Mouse (Mus musculus) liver, embryonic 11.5 days (tissue): ENCODE measurements around the gene Rtp4. TPM values are rescaled to one million over a fixed set of nuclear protein-coding genes. Genes with fewer than 3 reads are reported as not detected.

Experiments used
- ATAC-seq: fragments of 200-750 bp; cut with Nextera tagmentation; replicated peaks from 2 replicates; pipeline ENCODE4 v1.8.0; 2017; ENCODE audit warnings: moderate number of reproducible peaks, mild to moderate bottlenecking, moderate TSS enrichment, moderate library complexity; ENCODE audit not compliant: low FRiP score
- DNase-seq: peaks from one replicate; pipeline ENCODE4 v3.0.0-alpha.2; 2017; ENCODE audit warnings: low spot score
- H3K27ac ChIP-seq: fragments of 300-500 bp; sonication (generic); 2 replicates; pipeline ENCODE4 v1.5.1; 2014; ENCODE audit warnings: mild to moderate bottlenecking, low read depth, low read length, control low read depth
- H3K27me3 ChIP-seq: fragments of 300-500 bp; sonication (generic); replicated peaks from 2 replicates; pipeline ENCODE4 v1.6.1; 2014; ENCODE audit warnings: low read length, mixed read lengths; ENCODE audit not compliant: control insufficient read depth, insufficient read depth
- H3K36me3 ChIP-seq: fragments of 300-500 bp; sonication (generic); 2 replicates; pipeline ENCODE4 v1.6.1; 2014; ENCODE audit warnings: mild to moderate bottlenecking, low read length, moderate library complexity, mixed read lengths; ENCODE audit not compliant: control insufficient read depth, insufficient read depth
- H3K4me1 ChIP-seq: fragments of 300-500 bp; sonication (generic); replicated peaks from 2 replicates; pipeline ENCODE4 v1.6.1; 2014; ENCODE audit warnings: low read length, mixed read lengths; ENCODE audit not compliant: control insufficient read depth, insufficient read depth
- H3K4me2 ChIP-seq: fragments of 300-500 bp; sonication (generic); 2 replicates; pipeline ENCODE4 v1.6.1; 2014; ENCODE audit warnings: mild to moderate bottlenecking, control low read depth, moderate library complexity
- H3K4me3 ChIP-seq: fragments of 300-500 bp; sonication (generic); 2 replicates; pipeline ENCODE4 v1.5.1; 2014; ENCODE audit warnings: low read depth, low read length, control low read depth
- H3K9ac ChIP-seq: fragments of 300-500 bp; sonication (generic); 2 replicates; pipeline ENCODE4 v1.6.1; 2014; ENCODE audit warnings: low read depth, low read length, control low read depth
- H3K9me3 ChIP-seq: fragments of 300-500 bp; sonication (generic); 2 replicates; pipeline ENCODE4 v1.6.1; 2016; ENCODE audit warnings: low read length, inconsistent platforms, mixed read lengths; ENCODE audit not compliant: control insufficient read depth
- WGBS: fragments of 180-500 bp; shearing (Covaris S2); extraction: QIAGEN DNeasy Blood & Tissue Kit; methylation state at CpG from one replicate; pipeline ENCODE4 v1.1.7; 2014; 5-methylcytosine and 5-hydroxymethylcytosine counted together
- polyA plus RNA-seq: library from polyadenylated mRNA; unstranded; fragments of >200 nt; fragmentation: Nextera tagmentation; extraction: Ambion mirVana; gene quantifications from 2 replicates; pipeline ENCODE4 v1.2.1, GENCODE M21; 2014

Rtp4 gene
- polyA plus RNA-seq, 1 experiment from 2014 or later: 4.6 TPM

DNA sequence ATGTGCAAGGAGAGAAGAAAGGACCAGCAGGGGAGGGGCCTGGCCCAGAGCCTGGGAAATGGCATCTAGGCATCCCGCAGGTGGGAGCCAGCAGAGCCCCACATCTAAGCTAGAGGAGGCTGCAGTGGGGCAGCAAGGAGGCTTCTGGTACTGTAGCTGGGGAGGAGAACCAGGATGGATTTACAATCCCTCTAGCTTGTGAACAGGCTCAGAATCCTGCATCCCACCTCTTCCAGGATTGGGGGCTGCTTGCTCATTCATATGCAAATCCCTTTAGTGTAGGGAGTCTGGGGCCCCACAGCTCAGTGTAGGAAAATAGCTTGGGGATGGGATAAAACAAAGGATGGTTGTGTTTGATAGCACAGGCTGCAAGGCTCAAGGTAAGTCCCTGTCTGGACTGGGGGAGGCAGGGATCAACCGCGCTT is 15.8 kb upstream of the Rtp4 start:
- H3K4me1 ChIP-seq: peaks cover 45% of the 10 kb centered on the region
- WGBS: 62% methylated on average over 3 of the region's 3 CpGs
- no peak overlapping the region for H3K4me2 ChIP-seq
- H3K36me3 ChIP-seq: no peaks in the 10 kb centered on the region
- H3K9ac ChIP-seq: no peak overlapping the region
- no peak overlapping the region for H3K27ac ChIP-seq
- no peaks in the 10 kb centered on the region for H3K9me3 ChIP-seq
- H3K27me3 ChIP-seq: no peaks in the 10 kb centered on the region
- no peak overlapping the region for H3K4me3 ChIP-seq
- no peak for DNase-seq
- ATAC-seq: no peak

DNA sequence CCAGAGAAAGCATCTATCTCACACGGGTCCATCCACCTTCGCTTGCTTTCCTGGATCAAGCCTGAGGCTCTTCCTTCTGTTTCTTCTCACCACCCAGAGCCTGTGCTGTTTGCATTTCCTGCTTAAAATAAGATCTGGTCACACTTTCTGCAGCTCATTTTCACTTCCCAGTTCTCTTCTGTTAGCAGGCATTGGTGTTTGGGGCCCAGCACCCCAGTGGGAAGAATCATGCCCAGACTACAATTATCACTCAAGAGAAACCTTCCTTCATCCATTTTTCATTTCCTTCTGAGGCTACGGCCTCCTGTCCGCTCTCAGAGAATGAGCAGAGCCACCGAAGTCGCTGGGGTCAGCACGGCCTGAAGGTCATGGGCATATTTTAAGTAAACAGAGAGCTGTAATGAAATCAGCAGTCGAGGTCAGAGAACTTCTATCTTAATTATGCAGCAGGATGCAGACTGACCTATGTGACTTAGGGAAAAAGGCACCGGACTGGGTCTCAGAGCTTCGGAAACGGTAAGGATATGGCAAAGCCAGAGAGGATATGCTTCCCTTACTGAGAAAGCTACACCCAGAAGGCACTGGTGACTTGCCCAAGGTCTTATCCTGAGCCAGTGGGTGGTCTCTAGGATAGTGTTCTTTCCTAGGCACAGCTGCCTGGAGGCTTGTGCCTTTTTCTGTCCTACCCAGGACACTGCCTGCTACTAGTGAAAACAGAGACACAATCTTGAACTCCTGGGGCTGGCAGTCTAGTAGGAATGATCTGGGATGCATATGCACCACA is 14.0 kb upstream of the Rtp4 start:
- Histone ChIP-seq H3K4me1 (peaks cover 28% of the 10 kb centered on the region), H3K9me3 (no peaks in the 10 kb centered on the region), H3K27me3 (no peaks in the 10 kb centered on the region), H3K36me3 (no peaks in the 10 kb centered on the region), H3K4me3 (no peak overlapping the region), H3K4me2 (no peak overlapping the region), H3K27ac (peak overlapping the region; percentile 55), H3K9ac (no peak overlapping the region)
- ATAC-seq (peak; percentile 27; the same call in 1 of the 2 replicates), DNase-seq (no peak)
- 31% methylated on average over 11 of the region's 11 CpGs for WGBS

DNA sequence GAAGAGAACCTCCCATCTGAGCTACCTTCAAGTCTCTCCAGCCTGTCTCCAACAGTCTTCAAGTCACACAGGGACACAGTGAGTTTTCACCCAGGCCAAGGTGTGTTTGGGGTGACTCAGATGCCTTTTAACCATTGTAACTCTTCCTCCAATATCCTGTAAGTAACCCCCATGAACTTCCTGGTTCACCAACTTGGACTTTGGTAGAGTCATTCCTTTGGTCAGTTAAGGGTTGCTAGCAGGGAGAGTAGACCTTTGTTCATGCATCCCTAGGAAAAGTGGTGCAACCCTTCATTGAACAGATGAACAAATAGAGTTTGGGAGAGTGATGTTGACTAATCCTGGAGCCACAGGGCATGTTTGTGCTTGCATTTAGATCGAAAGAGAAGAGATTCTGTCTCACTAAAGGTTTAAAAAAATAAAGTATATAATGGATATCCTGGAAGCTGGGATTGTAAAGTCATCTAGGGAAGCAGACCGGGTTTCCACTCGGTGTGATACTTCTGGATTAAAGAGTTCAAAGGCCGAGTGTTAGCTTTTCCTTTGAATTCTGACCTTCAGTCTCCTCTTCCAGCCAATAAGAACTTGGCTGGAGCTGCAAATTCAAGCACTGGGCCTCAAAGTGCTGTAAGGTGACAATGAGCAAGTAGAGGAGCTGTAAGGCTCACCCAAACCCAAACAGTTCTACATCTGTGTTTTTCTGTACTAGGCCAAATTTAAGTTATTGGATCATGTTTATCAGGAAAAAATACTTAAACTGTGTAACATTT is 8.7 kb upstream of the Rtp4 start:
- H3K4me2 ChIP-seq: no peak overlapping the region
- no peaks in the 10 kb centered on the region for H3K27me3 ChIP-seq
- peaks cover 1% of the 10 kb centered on the region; the same call in 1 of the 2 replicates for H3K4me1 ChIP-seq
- H3K9ac ChIP-seq: no peak overlapping the region
- 63% methylated on average over 4 of the region's 4 CpGs for WGBS
- 0 out of 2 replicates have a peak, but pooled peaks cover 3% of the 10 kb centered on the region for H3K36me3 ChIP-seq
- peak overlapping the region; percentile 53; the same call in 1 of the 2 replicates for H3K27ac ChIP-seq
- no peak for DNase-seq
- peak; percentile 57 for ATAC-seq
- H3K4me3 ChIP-seq: no peak overlapping the region
- H3K9me3 ChIP-seq: no peaks in the 10 kb centered on the region

DNA sequence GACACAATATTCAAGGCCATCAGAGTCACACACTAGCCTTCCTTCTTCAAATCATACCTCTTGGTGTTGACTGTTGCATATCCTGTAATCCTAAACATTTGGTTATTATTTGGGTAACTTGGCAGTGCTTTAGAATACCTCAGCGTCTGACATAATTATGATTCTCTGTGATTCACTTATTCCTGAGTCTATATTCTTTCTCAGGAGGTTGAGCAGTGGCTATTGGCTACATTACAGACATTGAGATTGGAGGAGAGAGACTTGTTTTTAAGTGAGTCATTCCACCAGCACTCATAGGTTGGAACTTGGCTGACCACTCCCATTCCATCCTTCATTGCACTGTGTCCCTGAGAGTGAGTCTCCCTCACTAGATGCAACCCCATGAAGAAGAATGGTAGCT is 6.7 kb upstream of the Rtp4 start:
- Histone ChIP-seq H3K36me3 (peaks cover 3% of the 10 kb centered on the region; the same call in 1 of the 2 replicates), H3K27me3 (no peaks in the 10 kb centered on the region), H3K27ac (no peak overlapping the region), H3K4me2 (no peak overlapping the region), H3K4me3 (no peak overlapping the region), H3K9me3 (no peaks in the 10 kb centered on the region), H3K9ac (no peak overlapping the region), H3K4me1 (peaks cover 7% of the 10 kb centered on the region)
- no peak for ATAC-seq
- 85% methylated on average over 1 of the region's 1 CpGs for WGBS
- DNase-seq: no peak

DNA sequence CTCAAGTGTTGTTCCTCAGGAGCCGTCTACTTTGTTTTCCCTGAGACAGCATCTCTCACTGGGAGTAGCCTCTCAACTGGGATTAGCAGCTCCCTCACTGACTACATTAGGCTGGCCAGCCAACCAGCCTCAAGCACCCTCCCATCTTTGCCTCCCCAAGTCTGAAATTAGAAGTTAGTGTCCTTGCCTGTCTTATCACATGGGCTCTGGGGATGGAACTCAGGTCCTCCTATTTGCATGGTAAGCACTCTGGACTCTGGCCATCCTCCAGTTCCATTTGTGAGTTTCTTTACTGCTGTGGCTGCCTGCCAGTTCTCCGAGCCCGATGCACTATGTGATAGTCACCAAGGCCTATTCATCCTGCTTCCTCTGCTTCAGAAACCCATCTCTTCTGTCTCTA is 4.3 kb upstream of the Rtp4 start:
- H3K27ac ChIP-seq: no peak overlapping the region
- no peak for DNase-seq

DNA sequence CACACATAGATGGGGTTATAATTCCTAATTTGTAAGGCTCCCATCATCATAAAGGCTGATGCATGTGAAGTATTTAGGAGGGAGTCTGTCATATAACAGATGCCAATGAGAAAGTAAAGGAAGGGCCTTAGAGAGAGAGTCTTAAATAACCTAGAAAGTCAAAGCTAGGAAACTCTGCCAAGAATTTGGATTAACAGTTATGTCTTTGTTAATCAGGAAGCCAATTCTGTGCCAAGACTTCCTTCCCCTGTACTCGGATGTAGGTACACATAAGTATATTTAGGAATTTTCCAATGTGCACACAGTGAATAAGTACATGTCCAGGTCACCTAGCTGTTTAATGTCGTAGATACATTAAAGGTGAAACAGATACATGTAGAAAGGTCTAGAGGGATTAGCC is 3.5 kb upstream of the Rtp4 start:
- Histone ChIP-seq H3K4me3 (no peak overlapping the region), H3K4me1 (peaks cover 7% of the 10 kb centered on the region), H3K27me3 (0 out of 2 replicates have a peak, but pooled peaks cover 2% of the 10 kb centered on the region), H3K4me2 (no peak overlapping the region), H3K27ac (no peak overlapping the region), H3K36me3 (peaks cover 3% of the 10 kb centered on the region; the same call in 1 of the 2 replicates), H3K9me3 (no peaks in the 10 kb centered on the region), H3K9ac (no peak overlapping the region)
- WGBS: 76% methylated on average over 2 of the region's 2 CpGs
- ATAC-seq (no peak), DNase-seq (no peak)

More for the DNA sequence above, 4.3 kb upstream of the Rtp4 start:
- H3K4me1 ChIP-seq: peaks cover 7% of the 10 kb centered on the region
- no peak overlapping the region for H3K4me3 ChIP-seq
- 0 out of 2 replicates have a peak, but pooled peaks cover 2% of the 10 kb centered on the region for H3K27me3 ChIP-seq
- no peaks in the 10 kb centered on the region for H3K9me3 ChIP-seq
- peaks cover 3% of the 10 kb centered on the region; the same call in 1 of the 2 replicates for H3K36me3 ChIP-seq
- H3K4me2 ChIP-seq: no peak overlapping the region
- ATAC-seq: no peak
- WGBS: 72% methylated on average over 3 of the region's 3 CpGs
- H3K9ac ChIP-seq: no peak overlapping the region

DNA sequence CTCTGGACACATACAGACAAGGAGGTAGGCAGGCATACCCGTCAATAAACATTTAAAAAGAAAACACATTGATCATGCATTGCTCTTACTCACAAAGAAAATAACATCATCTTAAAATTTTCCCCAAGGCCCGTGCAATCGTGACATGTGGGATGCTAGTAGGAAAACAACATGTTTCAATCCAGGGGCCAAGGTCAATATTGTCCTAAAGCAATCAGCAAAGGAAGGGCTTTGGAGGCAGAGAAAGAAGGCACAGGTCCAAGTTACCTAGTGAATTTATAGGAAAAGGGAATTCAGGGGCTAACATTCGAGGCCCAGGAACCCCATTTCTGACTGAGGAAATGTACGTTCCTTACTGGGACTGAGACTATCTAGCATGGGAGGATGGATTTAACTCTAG is 2.9 kb upstream of the Rtp4 start:
- H3K27me3 ChIP-seq: 0 out of 2 replicates have a peak, but pooled peaks cover 2% of the 10 kb centered on the region
- H3K4me1 ChIP-seq: peaks cover 7% of the 10 kb centered on the region
- ATAC-seq (no peak), DNase-seq (no peak)
- no peak overlapping the region for H3K4me3 ChIP-seq
- peaks cover 3% of the 10 kb centered on the region; the same call in 1 of the 2 replicates for H3K36me3 ChIP-seq
- H3K9ac ChIP-seq: no peak overlapping the region
- H3K4me2 ChIP-seq: no peak overlapping the region
- H3K9me3 ChIP-seq: no peaks in the 10 kb centered on the region
- 77% methylated on average over 5 of the region's 5 CpGs for WGBS
- no peak overlapping the region for H3K27ac ChIP-seq

DNA sequence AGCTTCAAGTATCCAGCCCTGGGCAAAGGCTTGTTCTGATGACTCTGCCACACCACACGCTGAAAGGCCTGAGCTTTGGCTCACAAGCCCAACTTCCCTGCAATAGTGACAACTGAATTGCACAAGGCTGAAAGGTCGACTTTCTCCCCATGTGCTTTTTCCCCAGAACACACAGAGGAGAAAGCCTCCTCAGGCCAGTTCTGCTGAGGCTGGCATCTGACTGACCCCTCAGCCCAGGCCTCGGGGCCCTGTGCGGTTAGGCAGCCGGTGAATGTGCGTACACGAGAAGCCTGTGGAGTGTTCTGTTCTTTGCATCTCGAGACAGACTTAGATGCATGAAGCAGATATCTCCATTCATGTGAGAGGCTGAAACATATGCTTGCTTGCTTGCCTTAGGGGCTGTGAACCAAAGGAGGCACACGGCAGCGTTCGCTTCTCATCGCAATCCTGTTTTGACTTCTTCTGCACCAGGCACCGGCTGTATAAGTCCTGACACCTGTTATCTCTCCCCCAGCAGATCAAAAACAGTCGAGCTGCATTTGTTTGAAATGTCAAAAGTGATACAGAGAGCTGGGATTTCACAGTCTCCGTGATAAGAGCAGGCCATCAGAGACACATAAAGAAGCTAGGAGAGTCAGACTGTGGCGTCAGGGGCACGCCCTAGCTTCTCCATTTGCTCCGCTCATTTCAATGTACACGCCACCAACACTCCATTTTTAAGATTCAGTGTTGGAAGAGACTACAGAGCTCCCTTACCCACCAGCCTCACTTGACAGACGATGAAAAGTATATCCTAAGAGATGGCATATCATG is 2.1 kb upstream of the Rtp4 start:
- WGBS: 57% methylated on average over 20 of the region's 20 CpGs
- Histone ChIP-seq H3K4me2 (peak overlapping the region; percentile 46), H3K27ac (peak overlapping the region; percentile 43; the same call in 1 of the 2 replicates)

More for the DNA sequence above, 2.1 kb upstream of the Rtp4 start:
- DNase-seq (no peak), ATAC-seq (peak; percentile 34; the same call in 1 of the 2 replicates)
- no peaks in the 10 kb centered on the region for H3K9me3 ChIP-seq
- H3K36me3 ChIP-seq: peaks cover 3% of the 10 kb centered on the region; the same call in 1 of the 2 replicates
- H3K4me1 ChIP-seq: peaks cover 7% of the 10 kb centered on the region
- H3K9ac ChIP-seq: peak overlapping the region; percentile 50; the same call in 1 of the 2 replicates
- H3K4me3 ChIP-seq: 0 out of 2 replicates have a peak overlapping the region, but pooled peaks have one; percentile 15
- H3K27me3 ChIP-seq: 0 out of 2 replicates have a peak, but pooled peaks cover 2% of the 10 kb centered on the region
